Mouse (Mus musculus): ENCODE data around the gene Mboat7.

DNA sequence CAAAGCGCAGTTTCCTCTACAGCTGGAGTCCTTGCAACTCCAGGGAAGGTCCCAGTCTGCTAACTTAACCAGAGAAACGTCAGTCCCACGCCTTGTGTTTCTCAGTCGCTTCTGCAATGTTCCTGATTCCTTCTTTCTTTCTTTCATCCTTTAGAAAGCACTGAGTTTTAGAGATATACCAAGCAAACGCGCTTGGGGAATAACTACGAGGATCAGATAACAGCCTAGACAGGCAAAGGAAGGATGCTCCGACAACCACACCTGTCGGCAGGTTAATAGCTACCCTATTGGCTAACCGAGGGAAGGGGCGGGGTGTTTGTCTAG lies 49.0 kb downstream of the Mboat7 start:
- TF ChIP-seq CTCF (IDR thresholded peaks at IDR 0.05; ENCODE audit: low read depth) (no peak), EP300 (IDR thresholded peaks at IDR 0.05; ENCODE audit: low read depth) (no peak)

All from liver, embryonic 14.5 days (tissue).